Mouse (Mus musculus) stomach, embryonic 15.5 days (tissue): ENCODE data around the gene Hs3st3b1. TPM values are rescaled to one million over a fixed set of nuclear protein-coding genes. Genes with fewer than 3 reads are reported as not detected.

Source experiments
- ATAC-seq: fragments of 200-750 bp; cut with Nextera tagmentation; 2 replicates; pipeline ENCODE4 v1.8.0; 2017; ENCODE audit warnings: low read depth, moderate number of reproducible peaks, moderate TSS enrichment; ENCODE audit not compliant: insufficient read depth, low FRiP score
- H3K27ac ChIP-seq: fragments of 300-500 bp; sonication (generic); 2 replicates; pipeline ENCODE4 v1.5.1; 2015; ENCODE audit warnings: mild to moderate bottlenecking, inconsistent platforms
- H3K27me3 ChIP-seq: fragments of 300-500 bp; sonication (generic); replicated peaks from 2 replicates; pipeline ENCODE4 v1.6.1; 2015; ENCODE audit warnings: inconsistent platforms
- H3K36me3 ChIP-seq: fragments of 300-500 bp; sonication (generic); 2 replicates; pipeline ENCODE4 v1.6.1; 2015; ENCODE audit warnings: inconsistent platforms
- H3K4me1 ChIP-seq: fragments of 300-500 bp; sonication (generic); 2 replicates; pipeline ENCODE4 v1.6.1; 2015; ENCODE audit warnings: inconsistent platforms
- H3K4me2 ChIP-seq: fragments of 300-500 bp; sonication (generic); 2 replicates; pipeline ENCODE4 v1.6.1; 2015; ENCODE audit warnings: mild to moderate bottlenecking, inconsistent platforms
- H3K4me3 ChIP-seq: fragments of 300-500 bp; sonication (generic); replicated peaks from 2 replicates; pipeline ENCODE4 v1.5.1; 2015; ENCODE audit warnings: inconsistent platforms
- H3K9ac ChIP-seq: fragments of 300-500 bp; sonication (generic); 2 replicates; pipeline ENCODE4 v1.6.1; 2015; ENCODE audit warnings: inconsistent platforms
- H3K9me3 ChIP-seq: fragments of 300-500 bp; sonication (generic); 2 replicates; pipeline ENCODE4 v1.6.1; 2016; ENCODE audit warnings: inconsistent platforms
- WGBS: fragments of 180-500 bp; shearing (Covaris S2); methylation state at CpG from one replicate; pipeline ENCODE4 v1.1.7; 2015; 5-methylcytosine and 5-hydroxymethylcytosine counted together
- polyA plus RNA-seq: library from polyadenylated mRNA; unstranded; fragments of >200 nt; fragmentation: Nextera tagmentation; extraction: Ambion mirVana; gene quantifications from 2 replicates; pipeline ENCODE4 v1.2.1, GENCODE M21; 2015

The Hs3st3b1 gene
- polyA plus RNA-seq = 7.9 and 9.9 TPM in 2 replicates

GRCm38 (mm10) chr11:63922091-63922621, at the start of gene Hs3st3b1:
Hs3st3b1 (minus strand) TSS chr11:63922290.
- peak within 1 kb of the TSS; percentile 40 for H3K9ac ChIP-seq
- 0 out of 2 replicates have a peak within 1 kb of the TSS, but pooled peaks have one; percentile 2 for H3K27ac ChIP-seq
- H3K27me3 ChIP-seq = peaks cover 35% of the 10 kb centered on the region
- peak within 1 kb of the TSS; percentile 57 for H3K4me3 ChIP-seq
- H3K9me3 ChIP-seq = no peaks in the 10 kb centered on the region
- H3K4me1 ChIP-seq = peaks cover 36% of the 10 kb centered on the region
- peak within 1 kb of the TSS; percentile 77 for H3K4me2 ChIP-seq
- WGBS = under 1% methylated on average over 43 of the region's 43 CpGs
- peak; percentile 94 for ATAC-seq
- H3K36me3 ChIP-seq = no peaks in the 10 kb centered on the region

DNA sequence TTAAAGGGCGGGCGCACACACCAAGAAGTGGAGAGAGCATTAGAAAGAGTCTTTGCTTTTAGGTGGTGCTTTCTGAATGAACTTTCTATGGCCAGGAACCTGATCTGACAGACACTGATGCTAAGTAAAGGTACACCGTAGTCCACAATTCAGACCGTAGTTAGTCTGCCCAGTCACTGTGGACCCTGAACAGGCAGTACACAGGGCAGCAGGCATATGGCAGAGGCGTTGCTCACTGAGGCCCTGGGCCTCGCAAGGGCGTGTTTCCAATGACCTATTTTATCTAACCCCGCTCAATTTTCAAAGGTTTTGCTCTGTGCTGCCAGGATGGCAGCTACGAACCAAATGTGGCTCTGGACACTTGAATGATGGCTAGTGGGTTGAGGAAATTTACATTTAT, 49.4 kb upstream of the Hs3st3b1 start:
- H3K9me3 ChIP-seq = no peaks in the 10 kb centered on the region
- H3K4me1 ChIP-seq = peaks cover 13% of the 10 kb centered on the region
- H3K27me3 ChIP-seq = 0 out of 2 replicates have a peak, but pooled peaks cover 5% of the 10 kb centered on the region
- no peak overlapping the region for H3K4me3 ChIP-seq
- 0 out of 2 replicates have a peak, but pooled peaks cover 3% of the 10 kb centered on the region for H3K36me3 ChIP-seq
- H3K4me2 ChIP-seq = no peak overlapping the region
- no peak overlapping the region for H3K9ac ChIP-seq
- no peak for ATAC-seq
- no peak overlapping the region for H3K27ac ChIP-seq
- 93% methylated on average over 9 of the region's 9 CpGs for WGBS

- 0 out of 2 replicates have a peak, but pooled peaks cover 3% of the 10 kb centered on the region for H3K36me3 ChIP-seq
- ATAC-seq = no peak
- H3K27ac ChIP-seq = no peak overlapping the region
- no peaks in the 10 kb centered on the region for H3K9me3 ChIP-seq
- H3K27me3 ChIP-seq = 0 out of 2 replicates have a peak, but pooled peaks cover 2% of the 10 kb centered on the region
- no peak overlapping the region for H3K4me2 ChIP-seq
- H3K4me1 ChIP-seq = peaks cover 18% of the 10 kb centered on the region
- H3K4me3 ChIP-seq = no peak overlapping the region
- WGBS = 93% methylated on average over 6 of the region's 6 CpGs
- H3K9ac ChIP-seq = no peak overlapping the region
Observed at GRCm38 (mm10) chr11:63970818-63971217, 48.7 kb upstream of the Hs3st3b1 start.

DNA sequence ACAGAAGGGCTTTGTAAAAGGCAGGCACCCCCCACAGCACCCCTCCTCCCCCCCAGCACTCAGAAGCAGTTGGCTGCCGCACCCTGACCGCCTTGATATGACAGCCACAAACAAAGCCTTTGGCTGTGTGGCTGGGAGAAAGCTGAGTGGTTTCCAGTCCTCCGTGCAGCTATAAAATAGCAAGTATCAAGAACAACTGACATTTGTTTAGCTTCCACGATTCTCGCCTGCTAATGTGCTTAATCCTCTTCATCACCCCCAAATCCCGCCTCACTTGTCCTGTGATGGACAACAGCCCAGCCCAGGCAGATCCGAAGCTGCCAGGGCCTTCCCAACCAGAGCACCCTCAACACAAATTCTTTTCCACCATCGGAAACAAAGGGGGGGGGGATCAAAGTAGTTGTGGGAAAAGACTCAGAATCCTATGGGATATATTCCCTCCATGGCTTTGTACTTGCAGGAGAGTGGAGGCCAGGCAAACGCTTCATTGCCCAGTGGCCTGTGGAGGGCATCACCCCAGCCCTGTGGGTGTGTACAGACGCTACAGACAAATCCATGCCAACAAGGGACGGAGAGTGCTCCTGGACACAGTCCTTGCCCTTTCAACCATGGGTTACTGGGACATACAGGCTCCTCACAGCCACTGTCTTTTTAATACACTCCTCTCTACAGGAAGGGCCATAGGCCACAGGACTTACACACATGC, 47.3 kb upstream of the Hs3st3b1 start:
- 0 out of 2 replicates have a peak, but pooled peaks have one; percentile 19 for ATAC-seq
- peak overlapping the region; percentile 33; the same call in 1 of the 2 replicates for H3K27ac ChIP-seq
- 35% methylated on average over 11 of the region's 11 CpGs for WGBS

GRCm38 (mm10) chr11:63968388-63969035, 46.4 kb upstream of the Hs3st3b1 start:
- no peak overlapping the region for H3K4me2 ChIP-seq
- WGBS = 51% methylated on average over 3 of the region's 3 CpGs
- H3K27ac ChIP-seq = peak overlapping the region; percentile 33; the same call in 1 of the 2 replicates
- H3K27me3 ChIP-seq = 0 out of 2 replicates have a peak, but pooled peaks cover 2% of the 10 kb centered on the region
- H3K36me3 ChIP-seq = 0 out of 2 replicates have a peak, but pooled peaks cover 2% of the 10 kb centered on the region
- no peak for ATAC-seq
- H3K9me3 ChIP-seq = no peaks in the 10 kb centered on the region
- no peak overlapping the region for H3K9ac ChIP-seq
- H3K4me3 ChIP-seq = no peak overlapping the region
- peaks cover 23% of the 10 kb centered on the region for H3K4me1 ChIP-seq

More for the DNA sequence above, 47.3 kb upstream of the Hs3st3b1 start:
- Histone ChIP-seq H3K4me2 (no peak overlapping the region), H3K36me3 (0 out of 2 replicates have a peak, but pooled peaks cover 3% of the 10 kb centered on the region), H3K4me1 (peaks cover 23% of the 10 kb centered on the region), H3K27me3 (0 out of 2 replicates have a peak, but pooled peaks cover 2% of the 10 kb centered on the region), H3K4me3 (no peak overlapping the region), H3K9me3 (no peaks in the 10 kb centered on the region), H3K9ac (no peak overlapping the region)

DNA sequence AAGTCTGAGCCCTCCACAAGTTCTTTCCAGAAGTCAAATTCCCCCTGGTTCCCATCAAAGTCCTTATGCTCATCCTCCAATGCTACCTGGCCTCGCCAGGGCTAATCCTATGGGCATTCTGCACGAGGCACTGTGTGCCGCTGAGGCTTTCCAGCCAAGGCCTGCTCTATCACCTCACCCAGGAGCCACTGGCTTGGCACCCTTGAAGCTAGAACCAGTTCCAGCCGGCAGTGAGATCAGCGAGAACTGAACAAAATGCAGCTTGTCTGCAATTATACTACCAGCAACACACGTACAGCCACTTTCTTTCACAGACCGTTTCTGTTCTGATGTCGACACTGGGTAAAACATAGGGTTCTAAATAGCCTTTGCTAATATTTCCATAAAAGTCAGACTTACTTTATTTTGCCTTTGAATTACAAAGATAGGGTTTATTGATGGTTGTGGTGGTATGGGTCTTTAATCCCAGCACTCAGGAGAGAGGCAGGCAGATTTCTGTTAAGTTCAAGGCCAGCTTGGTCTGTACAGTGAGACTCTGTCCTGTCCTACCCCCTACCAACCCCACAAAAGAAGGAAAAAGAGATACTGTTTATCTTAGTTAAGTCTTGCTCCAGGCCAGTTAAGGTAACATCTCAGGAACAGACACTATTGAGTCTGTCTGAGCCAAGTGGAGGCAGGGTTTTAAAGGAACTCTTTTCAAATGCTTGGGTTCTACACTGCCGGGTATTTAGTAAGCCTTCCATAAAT, 45.7 kb upstream of the Hs3st3b1 start:
- Histone ChIP-seq H3K9ac (no peak overlapping the region), H3K27ac (no peak overlapping the region), H3K9me3 (no peaks in the 10 kb centered on the region), H3K36me3 (no peaks in the 10 kb centered on the region), H3K27me3 (0 out of 2 replicates have a peak, but pooled peaks cover 2% of the 10 kb centered on the region), H3K4me2 (no peak overlapping the region), H3K4me1 (peaks cover 23% of the 10 kb centered on the region), H3K4me3 (no peak overlapping the region)
- ATAC-seq = no peak
- WGBS = 61% methylated on average over 9 of the region's 9 CpGs

- Histone ChIP-seq H3K9ac (no peak overlapping the region), H3K27ac (no peak overlapping the region), H3K4me2 (no peak overlapping the region), H3K4me1 (peaks cover 23% of the 10 kb centered on the region), H3K4me3 (no peak overlapping the region), H3K27me3 (0 out of 2 replicates have a peak, but pooled peaks cover 2% of the 10 kb centered on the region), H3K9me3 (no peaks in the 10 kb centered on the region), H3K36me3 (no peaks in the 10 kb centered on the region)
- WGBS = 49% methylated on average over 5 of the region's 5 CpGs
- ATAC-seq = no peak
Observed at GRCm38 (mm10) chr11:63965437-63965836, 43.3 kb upstream of the Hs3st3b1 start.

DNA sequence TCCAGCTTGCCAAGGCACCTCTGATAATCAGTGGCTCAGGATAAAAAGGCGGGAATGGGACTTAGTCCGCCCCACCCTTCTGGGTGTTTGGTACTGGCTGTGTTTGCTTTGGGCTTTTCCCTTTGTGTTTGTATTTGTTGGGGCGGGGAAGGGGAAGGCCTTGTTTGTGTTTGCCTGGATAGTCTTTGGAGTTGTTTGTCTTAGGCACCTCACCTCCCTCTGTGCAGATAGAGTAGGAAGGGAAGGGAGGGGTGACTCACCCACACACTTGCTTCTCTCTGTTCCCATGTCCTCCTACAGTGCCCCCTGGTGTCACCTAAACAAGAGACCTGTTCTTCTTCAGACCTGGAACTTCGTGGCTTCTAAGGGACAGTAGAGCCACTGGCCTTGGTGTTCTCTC, 35.1 kb upstream of the Hs3st3b1 start:
- H3K4me2 ChIP-seq = 0 out of 2 replicates have a peak overlapping the region, but pooled peaks have one; percentile 13
- peaks cover 21% of the 10 kb centered on the region; the same call in 1 of the 2 replicates for H3K4me1 ChIP-seq
- no peaks in the 10 kb centered on the region for H3K27me3 ChIP-seq
- WGBS = 41% methylated on average over 4 of the region's 4 CpGs
- no peak overlapping the region for H3K4me3 ChIP-seq
- no peaks in the 10 kb centered on the region for H3K9me3 ChIP-seq
- peak; percentile 75 for ATAC-seq
- peak overlapping the region; percentile 75 for H3K27ac ChIP-seq
- H3K36me3 ChIP-seq = no peaks in the 10 kb centered on the region
- H3K9ac ChIP-seq = no peak overlapping the region

DNA sequence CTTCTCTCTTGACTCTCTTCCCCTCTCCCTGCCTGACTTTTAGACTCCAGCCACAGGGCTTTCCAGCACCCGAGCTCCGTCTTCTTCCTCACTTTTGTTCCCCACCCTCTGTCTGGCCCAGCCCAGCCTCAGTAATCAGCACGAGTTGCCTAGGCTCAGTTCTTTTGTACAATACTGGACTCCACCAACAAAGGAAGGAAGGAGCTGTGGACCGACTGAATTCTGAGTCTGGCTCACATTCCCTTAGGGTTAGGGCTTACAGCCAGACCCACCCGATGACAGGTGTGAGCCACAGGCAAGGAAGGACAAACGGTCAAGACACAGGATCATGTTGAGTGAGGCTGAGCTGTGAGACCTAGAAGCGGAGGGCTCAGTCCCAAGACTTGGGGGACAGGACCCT, 34.7 kb upstream of the Hs3st3b1 start:
- Histone ChIP-seq H3K9me3 (no peaks in the 10 kb centered on the region), H3K36me3 (no peaks in the 10 kb centered on the region), H3K4me1 (peaks cover 25% of the 10 kb centered on the region), H3K27me3 (no peaks in the 10 kb centered on the region), H3K9ac (no peak overlapping the region), H3K4me3 (no peak overlapping the region), H3K27ac (peak overlapping the region; percentile 75), H3K4me2 (0 out of 2 replicates have a peak overlapping the region, but pooled peaks have one; percentile 13)
- WGBS = 40% methylated on average over 7 of the region's 7 CpGs
- ATAC-seq = peak; percentile 47; the same call in 1 of the 2 replicates

DNA sequence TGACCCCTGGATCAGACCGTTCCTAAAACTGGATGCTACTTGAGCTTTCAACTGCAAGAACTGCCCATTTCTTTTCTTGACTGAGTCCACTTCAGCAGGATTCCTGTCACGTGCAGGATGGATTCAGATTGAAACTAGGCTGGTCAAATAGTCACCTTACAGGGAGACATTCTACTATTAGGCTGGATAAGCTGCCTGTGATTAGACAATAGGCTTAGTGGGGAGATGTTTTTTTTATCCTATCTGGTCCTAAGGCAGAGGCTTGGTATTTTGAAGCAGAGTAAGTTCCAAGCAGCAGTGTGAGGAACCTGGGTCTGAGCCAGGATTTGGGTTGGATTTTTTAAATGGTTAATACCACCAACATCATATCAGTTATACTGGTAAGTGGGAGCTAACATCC, 31.8 kb upstream of the Hs3st3b1 start:
- Histone ChIP-seq H3K4me3 (no peak overlapping the region), H3K27ac (no peak overlapping the region), H3K9me3 (no peaks in the 10 kb centered on the region), H3K36me3 (no peaks in the 10 kb centered on the region), H3K4me2 (no peak overlapping the region), H3K9ac (no peak overlapping the region), H3K27me3 (no peaks in the 10 kb centered on the region), H3K4me1 (peaks cover 25% of the 10 kb centered on the region)
- no peak for ATAC-seq
- 86% methylated on average over 2 of the region's 2 CpGs for WGBS

- no peak overlapping the region for H3K4me2 ChIP-seq
- ATAC-seq = no peak
- no peaks in the 10 kb centered on the region for H3K27me3 ChIP-seq
- H3K4me1 ChIP-seq = peaks cover 25% of the 10 kb centered on the region
- no peak overlapping the region for H3K27ac ChIP-seq
- 41% methylated on average over 4 of the region's 4 CpGs for WGBS
- no peaks in the 10 kb centered on the region for H3K36me3 ChIP-seq
- H3K4me3 ChIP-seq = no peak overlapping the region
- H3K9me3 ChIP-seq = no peaks in the 10 kb centered on the region
- H3K9ac ChIP-seq = no peak overlapping the region
Observed at GRCm38 (mm10) chr11:63952743-63953191, 30.7 kb upstream of the Hs3st3b1 start.
